Mouse (Mus musculus): Measurements from ENCODE around the gene Tiam1. TPM values are rescaled to one million over a fixed set of nuclear protein-coding genes. Genes with fewer than 3 reads are reported as not detected.

The Tiam1 gene
- polyA plus RNA-seq, 1 experiment from 2014 or later = 3.7 TPM

GRCm38 (mm10) chr16:89972018-89972417 lies 171.6 kb downstream of the Tiam1 start:
- Histone ChIP-seq H3K9ac (replicated peaks; ENCODE audit: low read depth) (no peak overlapping the region), H3K4me2 (replicated peaks; ENCODE audit: low read depth, low read length) (no peak overlapping the region), H3K4me3 (ENCODE audit: low read depth, low read length) (no peak overlapping the region), H3K4me1 (ENCODE audit: insufficient read depth, low read depth, low read length) (no peaks in the 10 kb centered on the region), H3K9me3 (ENCODE audit: low read length) (no peaks in the 10 kb centered on the region), H3K36me3 (ENCODE audit: insufficient read depth, low read length) (no peaks in the 10 kb centered on the region), H3K27ac (ENCODE audit: low read length) (no peak overlapping the region), H3K27me3 (replicated peaks; ENCODE audit: insufficient read depth, low read length) (no peaks in the 10 kb centered on the region)
- ATAC-seq (no peak), DNase-seq (ENCODE audit: low spot score) (no peak)
- no peak for TF ChIP-seq EP300 (IDR thresholded peaks at IDR 0.05)
- no peak for TF ChIP-seq CTCF (IDR thresholded peaks at IDR 0.05)
- 75% methylated on average over 6 of the region's 6 CpGs for WGBS

GRCm38 (mm10) chr16:89968058-89968457 lies 175.5 kb downstream of the Tiam1 start:
- Histone ChIP-seq H3K27ac (ENCODE audit: low read length) (no peak overlapping the region), H3K9ac (replicated peaks; ENCODE audit: low read depth) (no peak overlapping the region), H3K4me3 (ENCODE audit: low read depth, low read length) (no peak overlapping the region), H3K36me3 (ENCODE audit: insufficient read depth, low read length) (no peaks in the 10 kb centered on the region), H3K9me3 (ENCODE audit: low read length) (no peaks in the 10 kb centered on the region), H3K4me1 (ENCODE audit: insufficient read depth, low read depth, low read length) (no peaks in the 10 kb centered on the region), H3K4me2 (replicated peaks; ENCODE audit: low read depth, low read length) (no peak overlapping the region), H3K27me3 (replicated peaks; ENCODE audit: insufficient read depth, low read length) (no peaks in the 10 kb centered on the region)
- ATAC-seq (no peak), DNase-seq (ENCODE audit: low spot score) (no peak)
- no peak for TF ChIP-seq EP300 (IDR thresholded peaks at IDR 0.05)
- TF ChIP-seq CTCF (IDR thresholded peaks at IDR 0.05) = no peak
- 70% methylated on average over 6 of the region's 6 CpGs for WGBS

DNA sequence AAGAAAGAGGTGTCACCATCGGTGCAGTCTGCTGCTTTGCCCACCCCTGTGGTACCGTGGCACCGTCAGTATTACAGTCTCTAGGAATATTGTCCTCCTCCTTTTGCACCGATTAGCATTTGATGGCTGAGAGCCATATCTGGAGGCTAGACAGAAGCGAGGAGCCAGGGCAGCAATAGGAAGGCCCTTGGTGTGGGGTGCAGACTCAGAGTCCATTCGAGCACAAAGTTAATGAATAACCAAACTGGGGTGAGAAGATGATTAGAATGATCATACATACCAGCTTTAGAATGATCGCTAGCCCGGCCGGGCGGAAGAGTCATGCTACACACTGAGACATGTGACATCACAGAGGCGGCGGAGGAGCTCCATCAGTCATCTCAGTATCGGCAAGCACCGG lies 180.7 kb downstream of the Tiam1 start:
- DNase-seq (ENCODE audit: low spot score) (no peak), ATAC-seq (no peak)
- TF ChIP-seq CTCF (IDR thresholded peaks at IDR 0.05) (no peak), EP300 (IDR thresholded peaks at IDR 0.05) (no peak)
- H3K4me3 ChIP-seq (ENCODE audit: low read depth, low read length) = no peak overlapping the region
- WGBS = 91% methylated on average over 14 of the region's 14 CpGs
- no peaks in the 10 kb centered on the region for H3K36me3 ChIP-seq (ENCODE audit: insufficient read depth, low read length)
- no peak overlapping the region for H3K27ac ChIP-seq (ENCODE audit: low read length)
- H3K4me1 ChIP-seq (ENCODE audit: insufficient read depth, low read depth, low read length) = peaks cover 3% of the 10 kb centered on the region; the same call in 1 of the 2 replicates
- no peak overlapping the region for H3K9ac ChIP-seq (replicated peaks; ENCODE audit: low read depth)
- no peaks in the 10 kb centered on the region for H3K9me3 ChIP-seq (ENCODE audit: low read length)
- H3K4me2 ChIP-seq (replicated peaks; ENCODE audit: low read depth, low read length) = no peak overlapping the region
- peaks cover 5% of the 10 kb centered on the region; the same call in 1 of the 2 replicates for H3K27me3 ChIP-seq (replicated peaks; ENCODE audit: insufficient read depth, low read length)

DNA sequence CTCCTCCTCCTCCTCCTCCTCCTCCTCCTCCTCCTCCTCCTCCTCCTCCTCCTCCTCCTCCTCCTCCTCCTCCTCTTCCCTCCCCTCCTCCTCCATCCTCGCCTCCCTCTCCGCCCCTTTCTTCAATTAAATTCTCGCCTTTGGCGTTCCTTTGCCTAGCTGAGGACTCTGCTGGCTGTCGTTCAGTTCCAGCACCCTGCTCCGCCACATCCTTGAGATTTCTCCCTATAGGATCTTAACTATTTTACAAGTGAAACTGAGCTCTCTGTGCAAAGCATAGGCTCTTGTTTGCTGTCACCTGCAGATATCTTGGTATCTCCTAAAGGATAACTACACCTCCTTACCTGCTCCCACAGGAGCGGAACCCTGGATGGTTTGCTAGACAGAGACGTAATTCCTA lies 182.7 kb downstream of the Tiam1 start:
- peaks cover 3% of the 10 kb centered on the region; the same call in 1 of the 2 replicates for H3K4me1 ChIP-seq (ENCODE audit: insufficient read depth, low read depth, low read length)
- TF ChIP-seq EP300 (IDR thresholded peaks at IDR 0.05) (no peak), CTCF (IDR thresholded peaks at IDR 0.05) (no peak)
- peak; percentile 25 for DNase-seq (ENCODE audit: low spot score)
- H3K27ac ChIP-seq (ENCODE audit: low read length) = no peak overlapping the region
- ATAC-seq = no peak
- 13% methylated on average over 6 of the region's 8 CpGs for WGBS
- H3K9ac ChIP-seq (replicated peaks; ENCODE audit: low read depth) = no peak overlapping the region
- peak overlapping the region; percentile 36 for H3K4me3 ChIP-seq (ENCODE audit: low read depth, low read length)
- peaks cover 7% of the 10 kb centered on the region; the same call in 1 of the 2 replicates for H3K27me3 ChIP-seq (replicated peaks; ENCODE audit: insufficient read depth, low read length)
- peak overlapping the region; percentile 75 for H3K4me2 ChIP-seq (replicated peaks; ENCODE audit: low read depth, low read length)
- no peaks in the 10 kb centered on the region for H3K36me3 ChIP-seq (ENCODE audit: insufficient read depth, low read length)
- H3K9me3 ChIP-seq (ENCODE audit: low read length) = no peaks in the 10 kb centered on the region

DNA sequence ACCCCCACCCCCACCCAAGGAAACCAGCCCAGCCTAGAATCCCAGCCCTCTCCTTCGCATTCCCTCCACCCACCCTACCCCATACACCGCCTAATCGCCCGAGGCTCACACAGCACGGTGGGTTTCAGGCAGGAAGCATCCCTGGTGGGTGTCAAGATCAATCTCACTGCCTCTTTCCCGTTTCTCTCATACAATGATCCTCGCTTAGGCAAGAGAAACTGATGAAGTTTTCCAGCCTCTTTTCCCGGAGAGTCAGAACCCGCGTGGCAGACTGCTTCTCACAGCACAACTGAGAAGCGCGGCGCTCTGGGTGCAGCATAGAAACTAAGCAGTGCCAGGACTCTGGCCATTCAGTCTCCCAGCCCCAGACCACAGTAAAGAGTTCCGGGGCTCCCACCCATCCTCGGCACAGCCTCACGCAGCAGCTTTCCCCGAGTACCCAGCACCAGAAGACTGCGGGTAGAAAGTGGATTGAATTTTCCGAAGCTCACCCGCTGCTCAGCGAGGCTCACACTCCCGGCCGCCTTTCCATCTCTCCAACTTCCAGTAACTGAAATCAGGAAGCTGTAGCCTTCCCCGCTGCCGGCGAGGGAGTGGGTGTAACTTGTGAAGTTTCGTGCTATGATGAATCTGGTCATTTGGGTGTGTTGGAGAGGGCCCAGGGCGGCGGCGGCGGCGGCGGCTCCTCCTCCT lies 183.2 kb downstream of the Tiam1 start:
- H3K9ac ChIP-seq (replicated peaks; ENCODE audit: low read depth) = 0 out of 2 replicates have a peak overlapping the region, but pooled peaks have one; percentile 16
- H3K27ac ChIP-seq (ENCODE audit: low read length) = no peak overlapping the region
- H3K4me2 ChIP-seq (replicated peaks; ENCODE audit: low read depth, low read length) = peak overlapping the region; percentile 75
- H3K27me3 ChIP-seq (replicated peaks; ENCODE audit: insufficient read depth, low read length) = peaks cover 7% of the 10 kb centered on the region; the same call in 1 of the 2 replicates
- H3K9me3 ChIP-seq (ENCODE audit: low read length) = no peaks in the 10 kb centered on the region
- under 1% methylated on average over 31 of the region's 33 CpGs for WGBS
- peak; percentile 65 for DNase-seq (ENCODE audit: low spot score)
- H3K4me3 ChIP-seq (ENCODE audit: low read depth, low read length) = peak overlapping the region; percentile 36
- peak; percentile 40; the same call in 1 of the 2 replicates for ATAC-seq
- TF ChIP-seq CTCF (IDR thresholded peaks at IDR 0.05) = no peak
- TF ChIP-seq EP300 (IDR thresholded peaks at IDR 0.05) = no peak
- H3K4me1 ChIP-seq (ENCODE audit: insufficient read depth, low read depth, low read length) = peaks cover 3% of the 10 kb centered on the region; the same call in 1 of the 2 replicates
- H3K36me3 ChIP-seq (ENCODE audit: insufficient read depth, low read length) = no peaks in the 10 kb centered on the region

DNA sequence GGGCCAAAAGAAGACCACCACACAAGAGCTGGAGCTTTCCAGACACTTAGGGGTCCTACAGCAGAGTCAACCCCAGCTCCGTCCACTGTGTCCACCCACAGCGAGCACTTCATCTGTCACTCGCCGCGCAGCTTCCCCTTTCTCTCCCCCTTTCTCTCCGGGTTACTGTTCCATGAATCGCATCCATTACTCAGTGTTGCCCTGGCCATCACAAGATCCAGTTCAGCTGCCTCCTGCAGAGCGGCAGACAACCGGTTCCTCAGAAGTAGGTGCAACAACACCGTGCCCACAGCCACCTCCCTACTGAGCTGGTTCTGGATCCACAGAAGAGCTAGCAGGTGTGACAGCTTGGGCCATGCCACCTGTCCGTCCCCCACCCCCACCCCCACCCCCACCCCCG lies 184.6 kb downstream of the Tiam1 start:
- no peak for ATAC-seq
- no peak overlapping the region for H3K4me3 ChIP-seq (ENCODE audit: low read depth, low read length)

More for the DNA sequence above, 184.6 kb downstream of the Tiam1 start:
- TF ChIP-seq EP300 (IDR thresholded peaks at IDR 0.05) = no peak
- TF ChIP-seq CTCF (IDR thresholded peaks at IDR 0.05) = no peak
- H3K27ac ChIP-seq (ENCODE audit: low read length) = no peak overlapping the region
- peaks cover 7% of the 10 kb centered on the region; the same call in 1 of the 2 replicates for H3K27me3 ChIP-seq (replicated peaks; ENCODE audit: insufficient read depth, low read length)
- DNase-seq (ENCODE audit: low spot score) = no peak
- no peaks in the 10 kb centered on the region for H3K9me3 ChIP-seq (ENCODE audit: low read length)
- H3K9ac ChIP-seq (replicated peaks; ENCODE audit: low read depth) = no peak overlapping the region
- WGBS = 19% methylated on average over 12 of the region's 12 CpGs
- H3K36me3 ChIP-seq (ENCODE audit: insufficient read depth, low read length) = no peaks in the 10 kb centered on the region
- peaks cover 3% of the 10 kb centered on the region; the same call in 1 of the 2 replicates for H3K4me1 ChIP-seq (ENCODE audit: insufficient read depth, low read depth, low read length)
- no peak overlapping the region for H3K4me2 ChIP-seq (replicated peaks; ENCODE audit: low read depth, low read length)
